Mouse (Mus musculus) embryonic fibroblast, embryonic 13.5 days (primary cell): ENCODE measurements around the gene Fars2.

ENCODE experiments used
- CTCF ChIP-seq: IDR thresholded peaks from 2 replicates; pipeline ENCODE4 v1.5.1; 2011; ENCODE audit warnings: mild to moderate bottlenecking, control low read depth, low read length, moderate library complexity, borderline replicate concordance; ENCODE audit not compliant: insufficient read depth
- POLR2A ChIP-seq: IDR thresholded peaks from 2 replicates; pipeline ENCODE4 v1.6.1; 2011; ENCODE audit warnings: low read depth, mild to moderate bottlenecking, control low read depth, low read length, moderate library complexity

- TF ChIP-seq POLR2A: no peak
- no peak for TF ChIP-seq CTCF
Measured at GRCm38 (mm10) chr13:36401011-36401410, 283.8 kb downstream of the Fars2 start.
